Mouse (Mus musculus) effector memory CD4-positive, alpha-beta T cell, adult 5 months (primary cell): ENCODE data around the gene Xrcc2. TPM values are rescaled to one million over a fixed set of nuclear protein-coding genes. Genes with fewer than 3 reads are reported as not detected.

Experiments used
- polyA plus RNA-seq: library from polyadenylated mRNA; unstranded; fragments of 100-300 nt; shearing (Covaris generic); gene quantifications from one replicate; pipeline ENCODE4 v1.2.1, GENCODE M21; 2017

Gene Xrcc2
- 6.6 TPM for polyA plus RNA-seq

DNA sequence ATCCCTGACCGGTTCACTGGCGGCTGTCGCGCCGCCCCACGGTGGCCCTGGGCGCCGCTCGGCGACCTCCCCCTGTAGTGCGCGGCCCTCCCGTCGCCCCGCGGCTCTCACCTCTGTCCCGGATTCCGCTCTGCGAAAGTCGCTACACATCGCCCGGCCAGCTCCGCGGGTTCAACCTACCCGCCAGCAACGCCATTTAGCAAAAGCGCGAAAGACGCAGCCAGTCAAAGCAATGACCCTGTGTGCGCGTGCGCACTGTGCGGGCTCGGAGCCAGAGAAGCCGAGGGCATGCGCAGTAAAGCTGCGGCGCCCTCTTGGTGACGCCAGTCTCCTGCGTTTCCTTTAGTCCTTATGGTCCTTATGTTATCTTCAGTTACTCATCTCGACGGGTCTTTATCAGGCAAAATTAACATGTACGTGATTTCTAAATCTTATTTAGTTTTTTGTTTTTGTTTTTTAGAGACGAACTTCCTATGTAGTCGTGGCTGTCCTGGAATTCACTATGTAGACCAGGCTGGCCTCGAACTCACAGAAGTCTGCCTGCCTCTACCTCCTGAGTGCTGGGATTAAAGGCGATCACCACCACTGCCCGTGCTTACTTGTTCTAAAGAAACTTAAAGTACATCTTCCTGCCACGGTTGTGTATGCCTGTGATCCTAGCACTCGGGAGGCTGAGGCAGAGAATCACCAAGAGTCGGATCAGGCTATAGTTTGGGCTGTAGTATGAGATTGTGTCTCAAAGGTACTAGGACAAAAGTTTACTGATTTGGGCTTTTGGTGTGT, at the start of gene Xrcc2:
Gene Xrcc2, minus strand, starts transcription at position 259 of the 783 bp plus-strand sequence.

Other genes starting within 250 kb of the Xrcc2 start
- 81.6 TPM for gene Kmt2c, start 207.0 kb downstream of the Xrcc2 start, polyA plus RNA-seq
- not detected for gene Cct8l1, start 189.8 kb downstream of the Xrcc2 start, polyA plus RNA-seq
- 1.7 TPM for gene Actr3b, start 54.2 kb upstream of the Xrcc2 start, polyA plus RNA-seq
- not detected for gene Gm21663, start 236.6 kb upstream of the Xrcc2 start, polyA plus RNA-seq
- not detected for gene Gm21671, start 248.6 kb upstream of the Xrcc2 start, polyA plus RNA-seq